Mouse (Mus musculus) stomach, postnatal 0 days (tissue): ENCODE results near the gene Ddah2.

ENCODE experiments used
- CTCF ChIP-seq: IDR thresholded peaks from 2 replicates; pipeline ENCODE4 v1.5.1; 2016; ENCODE audit warnings: antibody characterized with exemption, low read depth, mild to moderate bottlenecking, moderate library complexity
- EP300 ChIP-seq: optimal IDR thresholded peaks from 2 replicates; pipeline ENCODE3; 2016; ENCODE audit warnings: antibody characterized with exemption

DNA sequence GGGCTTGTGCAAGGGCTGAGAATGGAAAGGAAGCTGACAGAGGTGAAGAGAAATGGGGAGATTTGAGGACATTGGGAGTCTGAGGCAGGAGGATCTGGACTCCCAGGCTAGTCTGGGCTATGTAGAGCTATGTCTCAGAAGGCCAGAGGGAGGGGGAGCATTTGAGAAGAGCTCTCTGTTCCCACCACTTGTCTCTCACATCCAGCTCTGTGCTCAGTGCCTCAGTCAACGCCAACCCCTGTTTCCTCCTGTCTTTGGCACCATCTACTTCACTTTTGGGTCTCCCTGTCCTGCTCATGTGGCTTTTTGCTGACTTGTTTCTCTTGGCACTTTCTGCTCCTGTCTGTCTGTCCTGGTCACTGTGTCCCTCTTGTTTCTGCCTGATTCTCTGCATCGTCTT is 18.4 kb downstream of the Ddah2 start:
- no peak for TF ChIP-seq CTCF
- TF ChIP-seq EP300: no peak
